Mouse (Mus musculus) lung, postnatal 10 days (tissue): ENCODE measurements around the gene Actrt3.
A peak's percentile ranks its signal among the peaks of the same experiment; 100 is the strongest.
"Not testable (repeated sequence)": the region's sequence is repeated elsewhere in the genome, so short reads cannot be mapped to it uniquely, and the experiment has no call there.

Source experiments
- DNase-seq: peaks from one replicate; pipeline ENCODE4 v3.0.0; 2021

Gene Actrt3

GRCm38 (mm10) chr3:30566333-30566732 is 33.4 kb downstream of the Actrt3 start:
- DNase-seq = not testable (repeated sequence)

- no peak for DNase-seq
These were observed 38.9 kb downstream of the Actrt3 start for GRCm38 (mm10) chr3:30560677-30561314.

GRCm38 (mm10) chr3:30553741-30554140 is 46.0 kb downstream of the Actrt3 start:
- DNase-seq = no peak

- DNase-seq = peak; percentile 15
These were observed 49.5 kb downstream of the Actrt3 start for GRCm38 (mm10) chr3:30550218-30550617.

- DNase-seq = peak; percentile 9
These were observed 50.8 kb downstream of the Actrt3 start for GRCm38 (mm10) chr3:30548928-30549327.

- DNase-seq = no peak
These were observed 51.8 kb downstream of the Actrt3 start, which contains the start of gene Mecom for GRCm38 (mm10) chr3:30547908-30548307. Gene Mecom, minus strand, starts transcription at chr3:30548008.
